Mouse (Mus musculus): ENCODE data around the gene Ptpn23.

GRCm38 (mm10) chr9:110366746-110367145, 41.3 kb downstream of the Ptpn23 start:
- no peak for TF ChIP-seq CTCF (IDR thresholded peaks at IDR 0.05; ENCODE audit: control insufficient read depth, insufficient read depth, low read length)
- TF ChIP-seq POLR2A (IDR thresholded peaks at IDR 0.05; ENCODE audit: borderline replicate concordance, control insufficient read depth, low read depth, low read length): no peak
